In genomic region chr1:57807882-57808281, GRCm38 (mm10) we compare ENCODE assay signal across 13 mouse cellular contexts. TPM values are rescaled to one million over a fixed set of nuclear protein-coding genes. Genes with fewer than 3 reads are reported as not detected.
DNase-seq lines count a peak whose midpoint lies in the region; ATAC-seq lines count a peak whose summit lies in the region.
"Had no signal": no experiment of that assay in that cellular context is flagged by ENCODE, and none has a peak within 500 bp of the region (broad histone marks: within the 10 kb centered on the region; RNA-seq: fewer than 3 reads in every experiment).

No protein-coding gene starts in this region.

- no peak overlapping the region for H3K4me2 ChIP-seq in lung, embryonic 16.5 days (ENCODE audit: low read depth, low read length)
- H3K4me2 ChIP-seq in forebrain, embryonic 11.5 days (ENCODE audit: low read depth, low read length, severe bottlenecking), result no peak overlapping the region
- H3K4me2 ChIP-seq in hindbrain, embryonic 15.5 days, result no peak overlapping the region
- no peak overlapping the region for H3K4me2 ChIP-seq in midbrain, embryonic 16.5 days (ENCODE audit: low read length)
- H3K4me2 ChIP-seq: heart, embryonic 11.5 days; liver, embryonic 15.5 days had no signal

- no peaks in the 10 kb centered on the region for H3K27me3 ChIP-seq in lung, embryonic 16.5 days (ENCODE audit: control insufficient read depth, insufficient read depth, low read depth, low read length)
- H3K27me3 ChIP-seq in forebrain, embryonic 11.5 days (ENCODE audit: control insufficient read depth, insufficient read depth, low read length), result no peaks in the 10 kb centered on the region
- H3K27me3 ChIP-seq in hindbrain, embryonic 15.5 days, result no peaks in the 10 kb centered on the region
- no peaks in the 10 kb centered on the region for H3K27me3 ChIP-seq in midbrain, embryonic 16.5 days (ENCODE audit: control insufficient read depth, insufficient read depth, low read depth, low read length)
- H3K27me3 ChIP-seq: liver, embryonic 15.5 days had no signal

- peaks cover 9% of the 10 kb centered on the region; the same call in 1 of the 2 replicates for H3K36me3 ChIP-seq in lung, embryonic 16.5 days (ENCODE audit: control insufficient read depth, insufficient read depth, low read length)
- no peaks in the 10 kb centered on the region for H3K36me3 ChIP-seq in forebrain, embryonic 11.5 days (ENCODE audit: control insufficient read depth, insufficient read depth, low read length)
- H3K36me3 ChIP-seq in hindbrain, embryonic 15.5 days, result no peaks in the 10 kb centered on the region
- H3K36me3 ChIP-seq in midbrain, embryonic 16.5 days (ENCODE audit: control insufficient read depth, insufficient read depth, low read length), result 0 out of 2 replicates have a peak, but pooled peaks cover 3% of the 10 kb centered on the region
- H3K36me3 ChIP-seq: liver, embryonic 15.5 days had no signal

- H3K4me3 ChIP-seq in lung, embryonic 16.5 days (ENCODE audit: low read length), result no peak overlapping the region
- no peak overlapping the region for H3K4me3 ChIP-seq in forebrain, embryonic 11.5 days (ENCODE audit: low read depth, low read length)
- no peak overlapping the region for H3K4me3 ChIP-seq in hindbrain, embryonic 15.5 days
- H3K4me3 ChIP-seq in midbrain, embryonic 16.5 days (ENCODE audit: low read depth, low read length), result no peak overlapping the region
- H3K4me3 ChIP-seq: gastrocnemius, adult 2 months; liver, embryonic 15.5 days had no signal

- H3K9me3 ChIP-seq in lung, embryonic 16.5 days (ENCODE audit: control insufficient read depth, low read length), result no peaks in the 10 kb centered on the region
- H3K9me3 ChIP-seq in forebrain, embryonic 11.5 days (ENCODE audit: control insufficient read depth, low read length), result no peaks in the 10 kb centered on the region
- no peaks in the 10 kb centered on the region for H3K9me3 ChIP-seq in hindbrain, embryonic 15.5 days
- no peaks in the 10 kb centered on the region for H3K9me3 ChIP-seq in midbrain, embryonic 16.5 days (replicated peaks; ENCODE audit: control insufficient read depth, low read length, poor library complexity, severe bottlenecking)
- H3K9me3 ChIP-seq: liver, embryonic 15.5 days had no signal

- 46% methylated on average over 7 of the region's 7 CpGs for WGBS in lung, embryonic 16.5 days
- WGBS in forebrain, embryonic 11.5 days, result 55% methylated on average over 7 of the region's 7 CpGs
- whole genome bisulfite sequencing in hindbrain, embryonic 15.5 days, result 46% methylated on average over 7 of the region's 7 CpGs
- WGBS in midbrain, embryonic 16.5 days, result 40% methylated on average over 7 of the region's 7 CpGs

- no peak for DNase-seq in lung, postnatal 36 days
- DNase-seq in forebrain, embryonic 11.5 days (ENCODE audit: low spot score), result no peak
- DNase-seq in left cerebral cortex, postnatal 4 days, result no peak
- DNase-seq in kidney, postnatal 10 days, result no peak
- DNase-seq: cerebellum, adult 8-10 months; gastrocnemius, adult 2 months had no signal

- H3K27ac ChIP-seq in lung, embryonic 16.5 days (ENCODE audit: low read length), result no peak overlapping the region
- H3K27ac ChIP-seq in forebrain, embryonic 11.5 days (ENCODE audit: low read depth, low read length), result no peak overlapping the region
- H3K27ac ChIP-seq in hindbrain, embryonic 15.5 days (replicated peaks), result no peak overlapping the region
- no peak overlapping the region for H3K27ac ChIP-seq in midbrain, embryonic 16.5 days (ENCODE audit: low read length)
- H3K27ac ChIP-seq: gastrocnemius, adult 2 months; liver, embryonic 15.5 days had no signal

- no peak overlapping the region for H3K9ac ChIP-seq in lung, embryonic 16.5 days (ENCODE audit: low read length)
- H3K9ac ChIP-seq in forebrain, embryonic 11.5 days (ENCODE audit: low read length), result no peak overlapping the region
- no peak overlapping the region for H3K9ac ChIP-seq in hindbrain, embryonic 15.5 days
- peak overlapping the region; percentile 21; the same call in 1 of the 2 replicates for H3K9ac ChIP-seq in midbrain, embryonic 16.5 days (ENCODE audit: low read depth, low read length)
- H3K9ac ChIP-seq: liver, embryonic 15.5 days had no signal

- peaks cover 4% of the 10 kb centered on the region; the same call in 1 of the 2 replicates for H3K4me1 ChIP-seq in lung, embryonic 16.5 days (replicated peaks; ENCODE audit: control insufficient read depth, insufficient read depth, low read length)
- no peaks in the 10 kb centered on the region for H3K4me1 ChIP-seq in forebrain, embryonic 11.5 days (replicated peaks; ENCODE audit: control insufficient read depth, insufficient read depth, low read length)
- peaks cover 6% of the 10 kb centered on the region for H3K4me1 ChIP-seq in hindbrain, embryonic 15.5 days (replicated peaks)
- peaks cover 5% of the 10 kb centered on the region for H3K4me1 ChIP-seq in midbrain, embryonic 16.5 days (ENCODE audit: control insufficient read depth, insufficient read depth, low read length)
- H3K4me1 ChIP-seq: liver, embryonic 15.5 days had no signal

- intact Hi-C loops in left cerebral cortex, postnatal 4 days (cut with DNase I), result no loop called here

- ATAC-seq in lung, embryonic 16.5 days (ENCODE audit: low read depth), result 0 out of 2 replicates have a peak, but pooled peaks have one; percentile 20
- ATAC-seq in forebrain, embryonic 11.5 days (replicated peaks; ENCODE audit: low FRiP score), result peak; percentile 67; the same call in 1 of the 2 replicates
- ATAC-seq in hindbrain, embryonic 15.5 days (ENCODE audit: low FRiP score, low read depth), result peak; percentile 28; the same call in 1 of the 2 replicates
- 0 out of 2 replicates have a peak, but pooled peaks have one; percentile 64 for ATAC-seq in midbrain, embryonic 16.5 days
- ATAC-seq: CD4-positive, CD25-positive, alpha-beta regulatory T cell, adult 4 months had no signal

RNA-seq across cellular contexts. Expression of gene Spats2l, which starts 33.9 kb away (rescaled TPM):
- 69.1 and 76.9 TPM in 2 replicates for polyA plus RNA-seq in lung, embryonic 16.5 days (2015; fragmentation: Nextera tagmentation; extraction: Ambion mirVana)
- polyA plus RNA-seq in forebrain, embryonic 11.5 days (2014; fragmentation: Nextera tagmentation; extraction: Ambion mirVana), result 37.3 and 37.5 TPM in 2 replicates
- polyA plus RNA-seq in hindbrain, embryonic 15.5 days (2015; fragmentation: Nextera tagmentation; extraction: Ambion mirVana), result 79.5 and 79.6 TPM in 2 replicates
- polyA plus RNA-seq in midbrain, embryonic 16.5 days (2015; fragmentation: Nextera tagmentation; extraction: Ambion mirVana), result 83.6 and 88.7 TPM in 2 replicates
- total RNA-seq in left cerebral cortex, postnatal 4 days (2021), result 10 to 100 TPM; 42.9 to 44.1 TPM
- total RNA-seq: megakaryocyte progenitor cell, adult 5-6 weeks had no signal
